In genomic region chr11:120991791-120992190, GRCm38 (mm10) we compare ENCODE assay signal across 7 mouse cellular contexts. TPM values are rescaled to one million over a fixed set of nuclear protein-coding genes. Genes with fewer than 3 reads are reported as not detected.
DNase-seq lines count a peak whose midpoint lies in the region; ATAC-seq lines count a peak whose summit lies in the region.

No protein-coding gene starts in this region.

- H3K27ac ChIP-seq in hindbrain, embryonic 12.5 days: peak overlapping the region; percentile 97
- peak overlapping the region; percentile 35; the same call in 1 of the 2 replicates for H3K27ac ChIP-seq in macrophage

- no peaks in the 10 kb centered on the region for H3K9me3 ChIP-seq in hindbrain, embryonic 12.5 days (replicated peaks)

- peak overlapping the region; percentile 100 for H3K9ac ChIP-seq in hindbrain, embryonic 12.5 days

- peak overlapping the region; percentile 100 for H3K4me3 ChIP-seq in hindbrain, embryonic 12.5 days
- H3K4me3 ChIP-seq in macrophage (ENCODE audit: inconsistent target): peak overlapping the region; percentile 59

- peaks cover 3% of the 10 kb centered on the region for H3K36me3 ChIP-seq in hindbrain, embryonic 12.5 days
- H3K36me3 ChIP-seq in macrophage (ENCODE audit: inconsistent target): no peaks in the 10 kb centered on the region

- no peaks in the 10 kb centered on the region for H3K27me3 ChIP-seq in hindbrain, embryonic 12.5 days

- H3K4me1 ChIP-seq in hindbrain, embryonic 12.5 days: peaks cover 53% of the 10 kb centered on the region

- H3K4me2 ChIP-seq in hindbrain, embryonic 12.5 days (replicated peaks): peak overlapping the region; percentile 65

- WGBS in hindbrain, embryonic 12.5 days: 73% methylated on average over 3 of the region's 3 CpGs
- WGBS in macrophage (ENCODE audit: missing documents): 90% methylated on average over 3 of the region's 3 CpGs

- peak; percentile 10 for ATAC-seq in erythroid progenitor cell, adult 5-6 weeks (replicated peaks; ENCODE audit: low FRiP score, poor library complexity, severe bottlenecking)
- ATAC-seq in hindbrain, embryonic 12.5 days (ENCODE audit: low FRiP score): no peak; the same call in 1 of the 2 replicates

- peak; percentile 21 for DNase-seq in ovary, postnatal 14 days (ENCODE audit: low spot score)
- DNase-seq in ovary, postnatal 10 days (ENCODE audit: low spot score): no peak
- DNase-seq in T-cell, adult 2 months (ENCODE audit: low spot score): no peak
- no peak for DNase-seq in spleen, adult 12 weeks (ENCODE audit: low spot score)

- H3K79me2 ChIP-seq in macrophage (ENCODE audit: inconsistent target): peaks cover 46% of the 10 kb centered on the region

RNA-seq across cellular contexts. Expression of gene Csnk1d, which starts 0.7 kb away (rescaled TPM):
- 7.6 and 27.7 TPM in 2 replicates for total RNA-seq in erythroid progenitor cell, adult 5-6 weeks (2015; ENCODE audit: low replicate concordance)
- total RNA-seq in erythroid progenitor cell, adult 5-6 weeks (2017; ENCODE audit: low replicate concordance): 17.3 and 26.2 TPM in 2 replicates
- polyA plus RNA-seq in hindbrain, embryonic 12.5 days (2016; fragmentation: Nextera tagmentation; extraction: Ambion mirVana): 171 TPM in 2 replicates
- total RNA-seq in macrophage (2018; cell fraction: chromatin; rRNA removed): 100 to 1,000 TPM; 103 to 175 (median 134) TPM
- 10 to 100 TPM; 68.5 to 95.3 (median 81.8) TPM for total RNA-seq in macrophage (2018; cell fraction: cytosol; rRNA removed)
- total RNA-seq in macrophage (2018; cell fraction: nucleus; rRNA removed): 100 to 1,000 TPM in 18 of 26 experiments, 10 to 100 TPM in 8; 84.5 to 147 (median 104) TPM
- 77.7 to 122 TPM (median 77.9 TPM) in 3 replicates for polyA plus RNA-seq in macrophage (2018)

RNA-seq across cellular contexts. Expression of gene Slc16a3, which starts 43.5 kb away (rescaled TPM):
- 4.7 and 5.4 TPM in 2 replicates for total RNA-seq in erythroid progenitor cell, adult 5-6 weeks (2015; ENCODE audit: low replicate concordance)
- 0.98 and 3.3 TPM in 2 replicates for total RNA-seq in erythroid progenitor cell, adult 5-6 weeks (2017; ENCODE audit: low replicate concordance)
- polyA plus RNA-seq in hindbrain, embryonic 12.5 days (2016; fragmentation: Nextera tagmentation; extraction: Ambion mirVana): 43.9 and 45.9 TPM in 2 replicates
- total RNA-seq in macrophage (2018; cell fraction: chromatin; rRNA removed): 10 to 100 TPM in 16 of 26 experiments, 1 to 10 TPM in 10; 3.5 to 51.9 (median 13.5) TPM
- total RNA-seq in macrophage (2018; cell fraction: cytosol; rRNA removed): 10 to 100 TPM in 19 of 26 experiments, 1 to 10 TPM in 7; 7.0 to 23.7 (median 14.7) TPM
- total RNA-seq in macrophage (2018; cell fraction: nucleus; rRNA removed): 10 to 100 TPM in 25 of 26 experiments, 1 to 10 TPM in 1; 8.3 to 45.2 (median 18.7) TPM
- 5.7 to 18.5 TPM (median 14.2 TPM) in 3 replicates for polyA plus RNA-seq in macrophage (2018)

RNA-seq across cellular contexts. Expression of gene Cd7, which starts 47.4 kb away (rescaled TPM):
- 4.0 and 13.0 TPM in 2 replicates for total RNA-seq in erythroid progenitor cell, adult 5-6 weeks (2015; ENCODE audit: low replicate concordance)
- 1.2 TPM in 1 of 2 replicates, not detected in the other for total RNA-seq in erythroid progenitor cell, adult 5-6 weeks (2017; ENCODE audit: low replicate concordance)
- not detected in 2 replicates for polyA plus RNA-seq in hindbrain, embryonic 12.5 days (2016; fragmentation: Nextera tagmentation; extraction: Ambion mirVana)
- not detected for total RNA-seq in macrophage (2018; cell fraction: chromatin; rRNA removed)
- total RNA-seq in macrophage (2018; cell fraction: cytosol; rRNA removed): 1 to 10 TPM in 3 of 26 experiments, under 1 TPM in 21, not detected in 2; 0.14 to 2.3 (median 0.50) TPM
- under 1 TPM in 1 of 26 experiments, not detected in 25; 0.74 TPM for total RNA-seq in macrophage (2018; cell fraction: nucleus; rRNA removed)
- polyA plus RNA-seq in macrophage (2018): 0.59 to 2.0 TPM in 2 of 3 replicates, not detected in the other

RNA-seq across cellular contexts. Expression of gene Ccdc57, which starts 59.1 kb away (rescaled TPM):
- total RNA-seq in erythroid progenitor cell, adult 5-6 weeks (2015; ENCODE audit: low replicate concordance): 6.7 and 11.2 TPM in 2 replicates
- 12.1 and 13.5 TPM in 2 replicates for total RNA-seq in erythroid progenitor cell, adult 5-6 weeks (2017; ENCODE audit: low replicate concordance)
- polyA plus RNA-seq in hindbrain, embryonic 12.5 days (2016; fragmentation: Nextera tagmentation; extraction: Ambion mirVana): 6.0 TPM in 2 replicates
- 10 to 100 TPM in 22 of 26 experiments, 1 to 10 TPM in 4; 4.9 to 30.4 (median 18.1) TPM for total RNA-seq in macrophage (2018; cell fraction: chromatin; rRNA removed)
- total RNA-seq in macrophage (2018; cell fraction: cytosol; rRNA removed): 1 to 10 TPM in 25 of 26 experiments, under 1 TPM in 1; 0.86 to 2.5 (median 1.6) TPM
- 10 to 100 TPM in 11 of 26 experiments, 1 to 10 TPM in 15; 2.1 to 20.2 (median 8.7) TPM for total RNA-seq in macrophage (2018; cell fraction: nucleus; rRNA removed)
- polyA plus RNA-seq in macrophage (2018): 1.4 to 3.2 TPM (median 1.7 TPM) in 3 replicates
